Mouse (Mus musculus) adrenal gland, postnatal 36 days (tissue): ENCODE measurements around the gene Apba1. TPM values are rescaled to one million over a fixed set of nuclear protein-coding genes. Genes with fewer than 3 reads are reported as not detected.
A peak's percentile ranks its signal among the peaks of the same experiment; 100 is the strongest.

Experiments used
- DNase-seq, 2 experiments: peaks; one replicate each; pipeline ENCODE4 v3.0.0; 2021; ENCODE audit warnings: mixed read lengths in 1 of 2
- total RNA-seq, 2 experiments: library from RNA; stranded (reverse); gene quantifications; 2 replicates each; pipeline ENCODE4 v1.2.3; 2021

Apba1 gene
- total RNA-seq, 2 experiments from 2014 or later = 3.1 to 3.9 TPM

GRCm38 (mm10) chr19:23806796-23807195 lies 48.1 kb downstream of the Apba1 start:
- no peak for DNase-seq

DNA sequence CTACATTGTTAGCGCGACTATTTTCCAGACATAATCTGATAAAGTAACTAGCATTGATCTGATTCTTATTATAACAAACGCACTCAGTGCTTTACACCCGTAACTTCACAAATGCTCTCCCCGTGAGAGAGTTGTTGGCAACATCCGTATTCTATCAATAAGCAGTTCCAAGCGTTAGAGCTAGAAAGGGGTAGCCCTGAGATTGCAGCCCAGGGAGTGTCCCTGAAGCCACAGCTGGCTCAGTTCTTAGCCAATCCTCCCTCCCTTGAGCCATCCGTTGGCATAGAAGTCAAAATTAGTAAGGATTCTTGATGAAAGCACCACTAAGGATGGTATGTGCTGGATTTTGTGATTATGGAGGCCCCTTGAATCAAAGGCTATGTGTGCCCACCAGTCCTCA lies 48.7 kb downstream of the Apba1 start:
- DNase-seq = no peak

- no peak for DNase-seq
Measured at GRCm38 (mm10) chr19:23809236-23809635, 50.5 kb downstream of the Apba1 start.

- DNase-seq = no peak
Measured at GRCm38 (mm10) chr19:23810512-23810911, 51.8 kb downstream of the Apba1 start.

- DNase-seq = no peak
Measured at GRCm38 (mm10) chr19:23810976-23811375, 52.3 kb downstream of the Apba1 start.

DNA sequence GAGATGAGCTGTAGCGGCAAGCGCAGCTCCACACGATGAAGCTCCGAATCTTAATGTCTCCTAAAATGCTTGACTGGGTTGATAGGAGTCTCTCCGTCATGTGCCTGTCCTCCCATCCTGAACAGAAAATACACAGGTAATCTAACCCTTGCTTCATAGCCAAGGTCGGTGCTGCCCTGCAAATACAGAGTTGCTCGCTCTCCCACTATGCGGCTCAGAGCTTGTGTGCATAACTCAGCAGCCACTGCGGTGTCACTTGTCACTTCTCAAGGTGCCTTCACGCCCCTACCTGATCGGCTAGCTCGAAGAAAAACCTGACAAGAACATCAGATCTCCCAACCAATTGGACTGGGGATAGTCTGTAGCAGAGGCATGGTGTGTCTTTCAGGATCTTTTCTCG lies 58.1 kb downstream of the Apba1 start:
- no peak for DNase-seq

GRCm38 (mm10) chr19:23817196-23817595 lies 58.5 kb downstream of the Apba1 start:
- DNase-seq = no peak

- no peak for DNase-seq
Measured at GRCm38 (mm10) chr19:23819882-23820281, 61.2 kb downstream of the Apba1 start.

DNA sequence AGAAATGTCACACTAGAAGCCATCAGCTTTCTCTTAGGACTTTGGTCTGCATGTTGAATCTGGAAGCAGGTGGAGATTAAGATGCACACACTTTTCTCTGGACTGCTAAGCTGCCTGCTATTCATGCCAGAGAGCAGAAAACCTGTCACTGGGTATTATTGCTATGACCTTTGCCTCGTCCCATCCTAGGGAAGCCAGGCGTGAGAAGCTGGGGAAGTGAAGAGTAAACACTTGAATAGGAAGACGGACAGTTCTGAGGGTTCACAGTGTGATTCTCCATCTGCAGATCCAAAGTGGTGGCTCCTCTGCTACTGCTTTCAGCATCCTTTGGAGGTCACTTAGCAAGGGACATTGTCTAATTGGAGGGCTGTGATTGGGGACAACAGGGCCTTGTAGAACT lies 63.8 kb downstream of the Apba1 start:
- no peak for DNase-seq

- peak in 1 of 2 experiments; percentile 18 for DNase-seq
Measured at GRCm38 (mm10) chr19:23823533-23823932, 64.8 kb downstream of the Apba1 start.

DNA sequence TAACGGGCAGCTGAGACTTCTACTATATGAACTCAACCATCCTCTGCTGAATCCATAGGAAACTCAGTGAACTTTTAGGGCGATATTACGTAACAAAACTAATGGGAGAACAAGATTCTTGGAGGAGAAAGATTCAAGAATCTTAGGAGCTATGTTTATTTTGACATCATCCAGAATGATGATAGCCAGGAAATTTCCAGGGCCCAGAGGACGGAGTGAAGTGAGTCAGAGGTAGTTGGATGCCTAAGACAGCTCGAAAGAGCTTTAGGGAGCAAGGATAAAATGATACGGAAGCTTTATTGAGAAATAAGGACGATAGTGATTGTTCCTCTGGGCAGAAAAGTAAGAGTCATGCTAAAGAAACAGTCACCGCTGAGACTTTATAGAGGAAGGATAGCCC lies 67.6 kb downstream of the Apba1 start:
- no peak for DNase-seq

DNA sequence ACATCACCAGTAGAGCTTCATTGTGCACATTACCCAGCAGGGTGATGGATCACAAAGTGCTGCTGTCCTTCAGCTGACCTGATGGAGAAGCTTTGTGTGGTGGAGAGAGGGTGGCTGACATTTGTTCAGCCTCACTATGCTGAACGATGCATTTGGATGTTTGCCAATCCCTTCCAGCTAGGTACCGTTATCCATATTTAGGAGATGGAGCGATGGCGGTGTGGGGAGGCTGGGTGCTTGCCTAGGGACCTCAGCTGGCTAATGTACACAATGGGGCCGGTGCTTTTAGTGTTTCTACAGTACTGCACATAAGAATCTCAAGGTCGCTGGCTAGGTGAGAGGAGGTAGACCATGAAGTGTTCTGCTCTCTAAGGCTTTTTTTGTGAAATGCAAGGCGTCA lies 72.1 kb downstream of the Apba1 start:
- DNase-seq = no peak

GRCm38 (mm10) chr19:23833685-23834682 lies 75.3 kb downstream of the Apba1 start:
- peak in 1 of 2 experiments; percentile 27 for DNase-seq

- DNase-seq = no peak
Measured at GRCm38 (mm10) chr19:23834721-23835120, 76.0 kb downstream of the Apba1 start.

DNA sequence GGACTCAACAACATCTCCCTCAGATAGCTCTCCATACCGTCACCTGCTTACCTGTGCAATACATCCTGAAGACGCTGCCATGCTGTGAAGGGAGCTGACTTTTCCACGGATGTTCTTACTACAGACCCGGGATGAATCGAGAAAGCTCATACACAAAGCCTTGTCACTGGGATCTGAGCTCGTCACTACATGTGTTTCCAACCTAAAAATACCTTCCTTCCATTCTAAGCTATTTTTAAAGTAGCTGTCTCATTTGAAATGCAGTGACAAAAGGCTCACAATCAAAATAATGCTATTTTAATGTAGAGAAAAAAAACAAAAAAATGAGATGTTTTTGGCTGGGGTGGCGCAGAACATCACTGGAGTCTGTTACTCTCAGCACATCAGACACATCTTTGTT lies 97.1 kb downstream of the Apba1 start:
- no peak for DNase-seq

DNA sequence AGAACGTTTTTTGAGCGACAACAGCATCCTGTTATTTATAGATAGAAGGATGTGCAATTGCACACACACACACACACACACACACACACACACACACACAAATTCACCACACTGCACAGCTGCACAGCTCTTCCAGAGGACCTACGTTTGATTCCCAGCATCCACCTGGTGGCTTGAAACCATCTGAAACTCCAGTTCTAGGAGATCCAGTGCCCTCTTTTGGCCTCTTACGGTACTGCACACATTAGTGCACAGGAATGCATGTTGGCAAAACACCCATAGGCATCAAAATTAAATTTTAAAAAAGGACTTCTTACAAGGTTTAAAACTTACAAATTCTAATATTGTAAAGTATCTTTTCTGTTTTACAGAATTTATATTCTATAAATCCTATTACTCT lies 99.4 kb downstream of the Apba1 start:
- no peak for DNase-seq

DNA sequence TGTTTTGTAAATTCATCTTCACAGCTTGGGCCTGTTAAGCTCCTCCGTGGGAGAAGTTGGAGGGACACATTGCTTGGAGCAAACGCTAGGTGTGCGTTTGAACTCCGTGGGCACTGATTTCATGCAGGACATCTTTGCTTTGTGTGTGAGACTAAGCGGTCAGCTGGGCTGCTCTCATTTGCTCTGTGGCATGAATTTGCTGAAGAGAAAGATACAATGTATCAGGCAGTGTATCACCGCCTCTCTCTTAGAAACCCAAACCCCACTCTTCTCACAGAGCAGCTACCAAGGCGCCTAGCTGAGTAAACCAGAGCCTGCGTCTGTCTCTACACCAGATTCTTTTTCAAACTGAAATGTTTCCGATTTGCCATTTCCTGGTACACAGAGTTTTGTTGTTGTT lies 100.1 kb downstream of the Apba1 start:
- DNase-seq = no peak

GRCm38 (mm10) chr19:23860151-23860820 lies 101.6 kb downstream of the Apba1 start:
- peak; percentile 24 to 48 for DNase-seq

DNA sequence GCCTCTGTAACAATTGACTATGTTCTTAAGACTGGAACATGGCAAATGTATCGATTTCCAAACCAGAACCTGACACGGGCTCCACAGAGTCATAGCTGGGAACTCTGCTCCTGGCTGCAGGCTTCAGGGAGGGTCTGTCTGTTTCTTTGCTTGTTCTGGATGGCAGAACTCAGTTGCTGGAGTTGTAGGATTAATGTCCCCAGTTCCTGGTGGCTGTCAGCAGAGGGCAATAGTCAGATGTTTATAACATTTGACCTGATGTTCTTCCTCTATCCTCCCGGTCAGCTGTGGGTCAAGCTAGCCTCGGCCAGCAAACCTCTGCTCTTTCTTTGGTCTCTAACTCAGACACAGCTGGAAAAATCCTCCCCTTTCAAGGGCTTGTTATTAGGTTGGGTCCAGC lies 104.0 kb downstream of the Apba1 start:
- DNase-seq = peak in 1 of 2 experiments; percentile 2

DNA sequence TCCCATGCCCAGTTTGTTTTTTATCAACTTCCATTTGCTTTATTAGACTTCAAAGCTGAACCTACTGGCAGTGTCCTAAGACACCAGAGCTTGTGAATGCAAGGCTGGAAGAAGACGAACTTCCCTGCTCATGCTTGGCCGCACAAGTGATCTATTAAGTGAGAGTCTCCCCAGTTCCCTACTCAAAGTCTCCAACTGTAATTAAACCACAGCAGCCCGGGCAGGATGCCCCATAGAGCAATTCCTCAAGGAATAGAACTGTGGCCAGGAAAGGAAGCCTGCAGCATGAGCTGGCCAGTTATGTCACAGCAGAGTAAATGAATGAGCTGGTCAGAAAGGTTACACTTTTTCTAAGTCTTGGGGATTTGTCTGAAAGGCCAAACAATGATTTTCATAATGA lies 105.3 kb downstream of the Apba1 start:
- peak; percentile 28 to 51 for DNase-seq

DNA sequence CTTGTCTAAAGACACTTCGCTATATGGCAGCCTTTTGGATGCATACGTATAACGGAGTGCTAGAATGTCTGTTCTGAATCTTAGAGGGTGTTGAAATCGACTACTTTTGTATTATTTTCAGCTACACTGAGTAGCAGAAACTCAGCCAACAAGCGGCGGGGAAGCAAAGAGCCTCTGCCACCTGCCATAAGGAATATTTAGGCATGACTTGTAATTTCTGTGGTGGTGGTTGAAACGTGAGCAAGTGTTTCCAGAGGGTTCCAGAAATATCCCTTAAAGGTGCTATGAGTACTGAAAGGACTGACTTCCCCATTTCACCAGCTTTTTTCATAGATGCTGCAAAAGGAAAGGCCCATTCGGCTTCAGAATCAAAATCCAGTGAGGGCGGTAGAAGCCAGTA lies 107.4 kb downstream of the Apba1 start:
- DNase-seq = no peak

DNA sequence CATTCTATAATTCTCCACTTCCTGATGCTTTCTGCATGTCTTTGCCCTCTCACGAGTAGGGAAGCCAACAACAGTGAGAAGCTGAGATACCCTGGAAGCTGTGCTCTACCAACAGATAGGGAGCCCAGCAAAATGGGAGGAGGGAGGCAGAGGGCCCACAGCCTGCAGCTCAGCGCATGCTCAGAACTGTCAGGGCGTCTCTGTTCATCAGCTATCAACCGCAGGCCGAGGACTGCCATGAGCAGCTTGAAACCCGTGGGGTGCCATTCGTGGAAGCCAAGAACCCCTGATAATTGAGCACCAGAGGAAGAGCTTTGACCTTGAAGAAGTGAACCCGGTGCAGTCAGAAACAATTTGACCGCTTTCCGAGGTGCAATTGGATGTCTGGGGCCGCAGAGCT lies 108.4 kb downstream of the Apba1 start:
- DNase-seq = no peak

- DNase-seq = no peak
Measured at GRCm38 (mm10) chr19:23867589-23867988, 108.9 kb downstream of the Apba1 start.
